Mouse (Mus musculus): Measurements from ENCODE around the gene Map3k12. TPM values are rescaled to one million over a fixed set of nuclear protein-coding genes. Genes with fewer than 3 reads are reported as not detected.

Gene Map3k12
- total RNA-seq, 2 experiments from 2014 or later = 3.5 to 3.6 TPM

GRCm38 (mm10) chr15:102463666-102464065, 53.2 kb downstream of the Map3k12 start:
- DNase-seq = no peak
- intact Hi-C loops (cut with DNase I) = no loop called here

- intact Hi-C loops (cut with DNase I) = no loop called here
- DNase-seq = no peak
These were observed 55.3 kb downstream of the Map3k12 start for GRCm38 (mm10) chr15:102461430-102462075.

GRCm38 (mm10) chr15:102460971-102461370, 55.9 kb downstream of the Map3k12 start:
- intact Hi-C loops (cut with DNase I) = no loop called here
- no peak for DNase-seq

GRCm38 (mm10) chr15:102460409-102460808, 56.5 kb downstream of the Map3k12 start:
- DNase-seq = no peak
- intact Hi-C loops (cut with DNase I) = no loop called here

- no peak for DNase-seq
- intact Hi-C loops (cut with DNase I) = no loop called here
These were observed 57.0 kb downstream of the Map3k12 start for GRCm38 (mm10) chr15:102459847-102460246.

- intact Hi-C loops (cut with DNase I) = no loop called here
- DNase-seq = no peak
These were observed 57.5 kb downstream of the Map3k12 start for GRCm38 (mm10) chr15:102459381-102459780.

GRCm38 (mm10) chr15:102458904-102459317, 58.0 kb downstream of the Map3k12 start, which contains the start of gene Prr13:
Gene Prr13 (plus strand): TSS chr15:102459028.
- DNase-seq = peak; percentile 84 to 86
- intact Hi-C loops (cut with DNase I) = no loop called here

- intact Hi-C loops (cut with DNase I) = no loop called here
These were observed 58.7 kb downstream of the Map3k12 start for GRCm38 (mm10) chr15:102458050-102458736.

GRCm38 (mm10) chr15:102455993-102456392, 60.9 kb downstream of the Map3k12 start:
- intact Hi-C loops (cut with DNase I) = no loop called here
- DNase-seq = no peak

More at GRCm38 (mm10) chr15:102458050-102458736, 58.7 kb downstream of the Map3k12 start:
- peak; percentile 39 to 41 for DNase-seq

- DNase-seq = no peak
- intact Hi-C loops (cut with DNase I) = no loop called here
These were observed 65.0 kb downstream of the Map3k12 start for GRCm38 (mm10) chr15:102451666-102452430.

- intact Hi-C loops (cut with DNase I) = no loop called here
- DNase-seq = no peak
These were observed 65.9 kb downstream of the Map3k12 start for GRCm38 (mm10) chr15:102450928-102451327.

- DNase-seq = no peak
- intact Hi-C loops (cut with DNase I) = no loop called here
These were observed 67.5 kb downstream of the Map3k12 start for GRCm38 (mm10) chr15:102449366-102449765.

Other genes starting within 250 kb of the Map3k12 start
- not detected for gene Gm9918, start 246.5 kb downstream of the Map3k12 start, total RNA-seq (2021)
- 10 to 100 TPM; 18.1 to 19.4 TPM for gene Mfsd5, start 237.6 kb downstream of the Map3k12 start, total RNA-seq (2021)
- gene Espl1, start 220.8 kb downstream of the Map3k12 start, total RNA-seq (2021) = 1 to 10 TPM; 1.0 to 2.1 TPM
- gene Pfdn5, start 190.9 kb downstream of the Map3k12 start, total RNA-seq (2021) = 100 to 1,000 TPM; 308 to 311 TPM
- 10 to 100 TPM; 17.7 to 22.7 TPM for gene Myg1, start 185.4 kb downstream of the Map3k12 start, total RNA-seq (2021)
- gene Aaas, start 166.3 kb downstream of the Map3k12 start, total RNA-seq (2021) = 10 to 100 TPM; 12.5 to 12.8 TPM
- not detected for gene Sp7, start 149.9 kb downstream of the Map3k12 start, total RNA-seq (2021)
- gene Sp1, start 110.9 kb downstream of the Map3k12 start, total RNA-seq (2021) = 10 to 100 TPM; 45.7 to 49.1 TPM
- gene Amhr2, start 71.7 kb downstream of the Map3k12 start, total RNA-seq (2021) = under 1 TPM; 0.16 to 0.78 TPM
- gene Prr13, start 58.0 kb downstream of the Map3k12 start, total RNA-seq (2021) = 10 to 100 TPM; 19.4 to 26.1 TPM
- gene Pcbp2, start 46.5 kb downstream of the Map3k12 start, total RNA-seq (2021) = 100 to 1,000 TPM; 482 to 500 TPM
- not detected for gene Gm10337, start 13.3 kb downstream of the Map3k12 start, total RNA-seq (2021)
- 10 to 100 TPM; 45.5 to 48.2 TPM for gene Tarbp2, start 1.1 kb upstream of the Map3k12 start, total RNA-seq (2021)
- 1 to 10 TPM in 1 of 2 experiments, under 1 TPM in 1; 0.89 to 1.4 TPM for gene Npff, start 7.9 kb upstream of the Map3k12 start, total RNA-seq (2021)
- gene Gm28047, start 108.0 kb upstream of the Map3k12 start, total RNA-seq (2021) = 1 to 10 TPM in 1 of 2 experiments, under 1 TPM in 1; 0.94 to 1.1 TPM
- gene Atf7, start 108.4 kb upstream of the Map3k12 start, total RNA-seq (2021) = 10 to 100 TPM; 52.3 to 56.5 TPM
- gene Atp5g2, start 155.3 kb upstream of the Map3k12 start, total RNA-seq (2021) = 10 to 100 TPM; 42.5 to 46.1 TPM
- gene Calcoco1, start 205.1 kb upstream of the Map3k12 start, total RNA-seq (2021) = 100 to 1,000 TPM; 111 to 137 TPM